Mouse (Mus musculus): ENCODE results near the gene Maml3. TPM values are rescaled to one million over a fixed set of nuclear protein-coding genes. Genes with fewer than 3 reads are reported as not detected.
A peak's percentile ranks its signal among the peaks of the same experiment; 100 is the strongest.

The Maml3 gene
- polyA plus RNA-seq, 1 experiment from 2014 or later, result 2.9 TPM

DNA sequence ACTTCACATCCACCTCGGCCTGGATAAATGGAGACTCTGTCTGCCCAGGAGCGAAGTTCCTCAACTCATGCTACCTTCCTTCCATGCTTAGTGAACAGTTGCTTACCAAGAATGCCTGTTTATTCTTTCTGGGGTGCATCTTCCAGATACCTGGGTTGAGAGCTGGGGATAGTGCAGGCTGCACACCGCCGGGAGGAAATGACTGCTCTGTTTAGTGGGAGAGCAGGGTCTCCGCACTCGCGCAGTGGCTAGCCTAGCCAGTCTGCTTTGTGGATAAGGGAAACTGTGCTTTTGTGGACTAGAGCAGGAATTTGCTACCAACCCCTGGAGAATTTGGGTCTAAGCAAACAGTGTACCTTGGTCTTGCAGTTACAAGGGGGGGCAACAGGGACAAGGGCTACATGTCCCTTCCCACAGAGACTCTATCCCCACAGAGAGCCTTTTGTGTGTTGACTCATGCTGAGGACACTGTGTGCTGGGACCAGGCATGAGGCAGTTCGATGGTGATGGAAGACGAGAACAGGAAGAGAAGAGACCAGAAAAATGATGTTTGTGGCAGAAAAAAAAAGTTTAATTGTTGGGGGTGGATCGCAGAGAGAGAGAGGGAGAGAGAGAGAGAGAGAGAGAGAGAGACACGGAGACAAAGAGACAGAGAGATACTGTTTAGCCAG is 442.9 kb downstream of the Maml3 start:
- DNase-seq (ENCODE audit: low spot score) (no peak), ATAC-seq (ENCODE audit: low FRiP score, low TSS enrichment) (no peak)
- peak overlapping the region; percentile 38 for H3K4me2 ChIP-seq (replicated peaks; ENCODE audit: low read depth)
- H3K9ac ChIP-seq (ENCODE audit: low read length), result peak overlapping the region; percentile 47; the same call in 1 of the 2 replicates
- H3K4me3 ChIP-seq (ENCODE audit: low read depth, low read length), result peak overlapping the region; percentile 18
- H3K4me1 ChIP-seq (replicated peaks; ENCODE audit: control insufficient read depth, insufficient read depth), result no peaks in the 10 kb centered on the region; the same call in 1 of the 2 replicates
- no peaks in the 10 kb centered on the region for H3K9me3 ChIP-seq (ENCODE audit: control insufficient read depth, low read length)
- WGBS, result 48% methylated on average over 11 of the region's 11 CpGs
- no peaks in the 10 kb centered on the region for H3K27me3 ChIP-seq (ENCODE audit: control insufficient read depth, insufficient read depth, low read length)
- peak overlapping the region; percentile 72 for H3K27ac ChIP-seq (replicated peaks)
- no peaks in the 10 kb centered on the region for H3K36me3 ChIP-seq (ENCODE audit: control insufficient read depth, insufficient read depth, low read length)
- TF ChIP-seq EP300 (optimal IDR thresholded peaks at IDR 0.05), result no peak
- no peak for TF ChIP-seq CTCF (IDR thresholded peaks at IDR 0.05; ENCODE audit: low read depth)

DNA sequence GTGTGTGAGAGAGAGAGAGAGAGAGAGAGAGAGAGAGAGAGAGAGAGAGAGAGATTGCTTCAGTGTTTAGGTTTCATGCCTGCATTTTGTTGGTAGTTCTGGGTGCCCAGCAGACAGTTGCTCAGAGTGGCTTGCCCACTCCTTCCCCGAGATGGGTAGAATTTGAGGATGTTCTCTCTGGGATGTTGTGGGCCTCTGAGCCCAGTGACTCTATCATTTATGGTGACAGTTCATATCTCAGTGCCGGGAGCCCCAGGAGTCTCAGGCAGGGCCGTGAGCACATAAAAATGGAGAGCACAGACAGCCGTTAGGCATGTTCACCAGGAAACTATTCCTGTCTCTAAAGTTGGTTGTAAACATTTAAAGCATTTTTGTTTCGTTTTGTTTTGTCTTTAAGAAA is 443.5 kb downstream of the Maml3 start:
- Histone ChIP-seq H3K9me3 (ENCODE audit: control insufficient read depth, low read length) (no peaks in the 10 kb centered on the region), H3K27me3 (ENCODE audit: control insufficient read depth, insufficient read depth, low read length) (no peaks in the 10 kb centered on the region), H3K36me3 (ENCODE audit: control insufficient read depth, insufficient read depth, low read length) (no peaks in the 10 kb centered on the region), H3K27ac (replicated peaks) (peak overlapping the region; percentile 72), H3K4me1 (replicated peaks; ENCODE audit: control insufficient read depth, insufficient read depth) (no peaks in the 10 kb centered on the region; the same call in 1 of the 2 replicates), H3K4me2 (replicated peaks; ENCODE audit: low read depth) (peak overlapping the region; percentile 38), H3K9ac (ENCODE audit: low read length) (peak overlapping the region; percentile 41), H3K4me3 (ENCODE audit: low read depth, low read length) (peak overlapping the region; percentile 18)
- DNase-seq (ENCODE audit: low spot score) (no peak), ATAC-seq (ENCODE audit: low FRiP score, low TSS enrichment) (no peak)
- 25% methylated on average over 5 of the region's 5 CpGs for WGBS
- TF ChIP-seq EP300 (optimal IDR thresholded peaks at IDR 0.05) (no peak), CTCF (IDR thresholded peaks at IDR 0.05; ENCODE audit: low read depth) (no peak)

DNA sequence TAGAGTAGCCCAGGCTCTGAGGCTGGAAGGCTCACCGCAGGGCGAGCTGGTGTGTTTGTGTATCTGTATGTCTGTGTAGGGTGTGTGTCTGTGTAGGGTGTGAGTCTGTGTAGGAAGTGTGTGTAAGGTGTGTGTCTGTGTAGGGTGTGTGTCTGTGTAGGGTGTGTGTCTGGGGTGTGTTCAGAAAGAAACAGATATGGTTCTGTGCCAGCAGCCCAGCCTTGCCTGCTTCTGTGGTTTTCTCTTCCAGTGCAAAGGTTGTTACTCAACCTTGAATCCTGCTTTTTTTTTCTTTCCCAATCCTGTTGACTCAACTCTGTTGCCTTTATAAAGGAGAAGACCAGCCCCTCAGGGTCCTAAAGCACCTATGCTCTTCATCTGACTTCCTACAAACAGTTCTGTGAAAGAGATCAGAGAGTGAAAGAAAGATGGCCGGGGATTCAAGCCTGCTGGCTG is 444.0 kb downstream of the Maml3 start:
- H3K9me3 ChIP-seq (ENCODE audit: control insufficient read depth, low read length), result no peaks in the 10 kb centered on the region
- no peaks in the 10 kb centered on the region for H3K36me3 ChIP-seq (ENCODE audit: control insufficient read depth, insufficient read depth, low read length)
- DNase-seq (ENCODE audit: low spot score) (peak; percentile 73), ATAC-seq (ENCODE audit: low FRiP score, low TSS enrichment) (peak; percentile 94)
- no peak for TF ChIP-seq EP300 (optimal IDR thresholded peaks at IDR 0.05)
- no peak for TF ChIP-seq CTCF (IDR thresholded peaks at IDR 0.05; ENCODE audit: low read depth)
- WGBS, result 53% methylated on average over 3 of the region's 3 CpGs
- peak overlapping the region; percentile 72 for H3K27ac ChIP-seq (replicated peaks)
- no peak overlapping the region; the same call in 1 of the 2 replicates for H3K9ac ChIP-seq (ENCODE audit: low read length)
- H3K4me3 ChIP-seq (ENCODE audit: low read depth, low read length), result peak overlapping the region; percentile 18
- H3K27me3 ChIP-seq (ENCODE audit: control insufficient read depth, insufficient read depth, low read length), result no peaks in the 10 kb centered on the region
- peak overlapping the region; percentile 38; the same call in 1 of the 2 replicates for H3K4me2 ChIP-seq (replicated peaks; ENCODE audit: low read depth)
- H3K4me1 ChIP-seq (replicated peaks; ENCODE audit: control insufficient read depth, insufficient read depth), result no peaks in the 10 kb centered on the region; the same call in 1 of the 2 replicates

DNA sequence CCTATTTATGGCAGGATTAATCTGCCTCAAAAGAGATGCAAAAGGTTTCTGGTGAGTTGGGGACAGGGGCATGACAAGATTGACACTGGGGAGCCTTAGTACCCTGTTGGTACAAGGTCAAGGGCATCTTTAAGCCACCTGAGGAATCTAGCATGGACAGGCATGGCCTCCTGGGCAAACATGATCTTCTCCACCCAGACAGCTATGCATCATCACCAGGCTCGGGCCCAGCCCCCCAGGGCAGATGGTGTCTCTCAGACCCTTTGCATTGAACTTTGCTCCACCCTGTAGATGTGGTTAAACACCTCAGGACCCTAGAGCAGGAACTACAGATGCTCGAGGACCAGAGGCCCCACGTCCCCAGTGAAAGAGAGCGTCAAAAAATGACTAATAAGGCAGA is 444.8 kb downstream of the Maml3 start, which contains the start of gene Mgst2:
Mgst2 (plus strand) TSS at position 301 of the 400 bp plus-strand sequence.
- Histone ChIP-seq H3K27ac (replicated peaks) (peak within 1 kb of the TSS; percentile 72), H3K36me3 (ENCODE audit: control insufficient read depth, insufficient read depth, low read length) (no peaks in the 10 kb centered on the region), H3K4me2 (replicated peaks; ENCODE audit: low read depth) (peak within 1 kb of the TSS; percentile 38), H3K9ac (ENCODE audit: low read length) (peak within 1 kb of the TSS; percentile 41), H3K4me3 (ENCODE audit: low read depth, low read length) (peak within 1 kb of the TSS; percentile 18), H3K4me1 (replicated peaks; ENCODE audit: control insufficient read depth, insufficient read depth) (no peaks in the 10 kb centered on the region; the same call in 1 of the 2 replicates), H3K27me3 (ENCODE audit: control insufficient read depth, insufficient read depth, low read length) (no peaks in the 10 kb centered on the region), H3K9me3 (ENCODE audit: control insufficient read depth, low read length) (no peaks in the 10 kb centered on the region)
- 40% methylated on average over 4 of the region's 4 CpGs for WGBS
- TF ChIP-seq EP300 (optimal IDR thresholded peaks at IDR 0.05), result no peak
- TF ChIP-seq CTCF (IDR thresholded peaks at IDR 0.05; ENCODE audit: low read depth), result no peak
- ATAC-seq (ENCODE audit: low FRiP score, low TSS enrichment), result no peak
- DNase-seq (ENCODE audit: low spot score), result no peak

DNA sequence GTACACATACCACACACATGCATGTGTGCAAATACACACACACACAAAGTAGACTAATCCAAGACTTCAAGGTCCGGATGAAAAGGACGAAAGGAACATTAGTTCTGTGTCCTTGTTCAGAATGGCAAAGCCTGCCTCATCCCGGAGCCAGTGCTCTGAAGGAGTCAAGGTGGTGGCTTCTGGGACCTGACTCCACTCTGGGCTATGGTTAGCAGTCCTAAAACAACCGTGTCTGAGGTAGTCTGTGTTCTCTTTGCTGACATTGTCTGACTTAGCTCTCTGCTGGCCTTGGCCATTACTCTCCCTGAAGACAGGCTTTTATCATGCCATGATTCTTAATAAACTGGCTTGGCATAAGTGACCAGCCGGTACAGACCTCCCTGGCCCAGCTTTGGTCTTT is 445.5 kb downstream of the Maml3 start:
- ATAC-seq (ENCODE audit: low FRiP score, low TSS enrichment) (no peak), DNase-seq (ENCODE audit: low spot score) (no peak)
- no peaks in the 10 kb centered on the region for H3K27me3 ChIP-seq (ENCODE audit: control insufficient read depth, insufficient read depth, low read length)
- H3K27ac ChIP-seq (replicated peaks), result no peak overlapping the region
- no peaks in the 10 kb centered on the region for H3K9me3 ChIP-seq (ENCODE audit: control insufficient read depth, low read length)
- TF ChIP-seq CTCF (IDR thresholded peaks at IDR 0.05; ENCODE audit: low read depth) (no peak), EP300 (optimal IDR thresholded peaks at IDR 0.05) (no peak)
- no peak overlapping the region for H3K4me3 ChIP-seq (ENCODE audit: low read depth, low read length)
- H3K36me3 ChIP-seq (ENCODE audit: control insufficient read depth, insufficient read depth, low read length), result no peaks in the 10 kb centered on the region
- H3K9ac ChIP-seq (ENCODE audit: low read length), result no peak overlapping the region
- H3K4me1 ChIP-seq (replicated peaks; ENCODE audit: control insufficient read depth, insufficient read depth), result no peaks in the 10 kb centered on the region; the same call in 1 of the 2 replicates
- 78% methylated on average over 5 of the region's 5 CpGs for WGBS
- no peak overlapping the region for H3K4me2 ChIP-seq (replicated peaks; ENCODE audit: low read depth)

Data from stomach, postnatal 0 days (tissue).